Mouse (Mus musculus) ovary, postnatal 10 days (tissue): ENCODE data around the gene Khk.

Experiments
- DNase-seq: peaks from one replicate; pipeline ENCODE4 v3.0.0; 2022; ENCODE audit warnings: low spot score

Khk gene

DNA sequence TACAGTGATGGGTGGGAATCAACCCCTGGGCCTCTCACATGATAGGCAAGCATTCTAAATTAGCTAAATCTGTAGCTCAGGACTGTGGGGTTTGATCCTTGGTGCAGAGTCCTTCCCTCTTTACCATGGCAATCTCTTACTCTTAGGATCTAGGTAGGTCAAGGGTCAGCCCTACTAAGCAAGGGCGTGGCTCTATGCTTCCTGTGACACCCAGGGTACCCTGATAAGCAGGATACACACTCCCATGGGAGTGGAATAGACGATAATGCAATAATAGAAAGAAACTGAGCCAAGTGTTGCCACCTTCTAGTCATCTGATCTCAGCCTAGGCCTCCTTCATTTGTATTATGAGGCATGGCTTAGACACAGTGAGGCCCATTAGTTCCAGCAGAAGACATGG, 48.2 kb downstream of the Khk start:
- no peak for DNase-seq

DNA sequence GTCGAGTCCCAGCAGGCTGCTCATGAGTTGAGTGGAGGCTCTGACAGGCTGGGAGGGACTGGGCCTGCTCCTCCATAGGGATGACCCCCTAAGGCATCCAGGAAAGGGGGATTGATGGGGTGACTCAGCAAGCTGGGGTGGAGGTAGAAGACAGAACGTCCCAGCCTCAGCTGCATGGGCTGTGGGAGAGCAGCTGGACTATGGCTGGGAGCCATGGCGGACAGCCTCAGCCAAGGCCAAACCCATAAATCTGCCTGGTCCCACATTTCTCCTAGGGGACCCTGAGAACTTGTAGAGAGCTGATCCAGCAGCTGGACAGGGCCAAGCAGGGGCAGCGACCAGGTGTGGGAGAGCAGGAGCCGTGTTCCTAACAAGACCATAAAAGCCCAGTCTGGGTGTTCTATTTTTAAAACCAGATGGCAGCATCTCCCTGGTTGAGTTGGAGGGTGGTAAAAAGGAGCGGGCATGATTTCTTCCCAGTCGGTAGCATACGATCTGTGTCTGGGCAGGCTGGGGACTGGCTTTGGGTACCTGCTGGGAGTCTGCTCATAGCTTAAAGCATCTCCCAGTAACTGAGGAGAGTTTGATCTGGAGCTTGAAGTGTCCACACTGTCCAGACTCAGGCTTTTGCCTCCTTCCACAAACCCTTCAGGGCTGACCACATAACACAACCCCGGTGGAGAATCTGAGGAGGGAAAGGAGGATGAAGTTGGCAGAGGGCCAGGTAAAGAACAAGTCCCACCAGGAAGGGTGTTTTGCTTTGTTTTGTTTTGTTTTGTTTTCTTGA, 53.8 kb downstream of the Khk start:
- peak; percentile 27 for DNase-seq
